Comparison of ENCODE assay signal across 17 mouse cellular contexts in genomic region chr8:124489786-124490185, GRCm38 (mm10). TPM values are rescaled to one million over a fixed set of nuclear protein-coding genes. Genes with fewer than 3 reads are reported as not detected.
DNase-seq lines count a peak whose midpoint lies in the region; ATAC-seq and TF ChIP-seq lines count a peak whose summit lies in the region.
"Had no signal": no experiment of that assay in that cellular context is flagged by ENCODE, and none has a peak within 500 bp of the region (broad histone marks: within the 10 kb centered on the region; RNA-seq: fewer than 3 reads in every experiment).

No protein-coding gene starts in this region.

- DNase-seq in heart, adult 2 months = no peak
- no peak for DNase-seq in liver, embryonic 14.5 days (ENCODE audit: low read depth in 3 of 3, low spot score in 3 of 3)
- DNase-seq in liver (no peak), Patski (ENCODE audit: low read depth, low spot score) (no peak)
- no peak for DNase-seq in stomach, postnatal 0 days (ENCODE audit: low spot score)
- no peak for DNase-seq in heart, adult 9 months (ENCODE audit: low spot score in 2 of 2)
- DNase-seq: adrenal gland, postnatal 14 days; cerebellum, postnatal 14 days; gastrocnemius, postnatal 25 days; heart, postnatal 36 days; kidney, postnatal 10 days; lung, adult 2 months had no signal

- H3K4me3 ChIP-seq in heart, adult 2 months = no peak overlapping the region
- H3K4me3 ChIP-seq in heart, embryonic 11.5 days (ENCODE audit: low read depth, low read length) = no peak overlapping the region
- no peak overlapping the region for H3K4me3 ChIP-seq in liver, embryonic 14.5 days (ENCODE audit: insufficient read depth in 1 of 2, low read depth in 2 of 2, low read length in 2 of 2)
- no peak overlapping the region for H3K4me3 ChIP-seq in stomach, postnatal 0 days (ENCODE audit: low read depth, low read length)
- H3K4me3 ChIP-seq: heart, embryonic 12.5 days; midbrain, embryonic 13.5 days had no signal

- H3K9me3 ChIP-seq in heart, embryonic 11.5 days (replicated peaks; ENCODE audit: control insufficient read depth, low read length) = no peaks in the 10 kb centered on the region
- H3K9me3 ChIP-seq in liver, embryonic 14.5 days (ENCODE audit: control insufficient read depth, low read length) = no peaks in the 10 kb centered on the region
- H3K9me3 ChIP-seq in stomach, postnatal 0 days (ENCODE audit: control insufficient read depth, low read length) = no peaks in the 10 kb centered on the region
- H3K9me3 ChIP-seq: G1E; midbrain, embryonic 13.5 days had no signal

- no peak overlapping the region for H3K27ac ChIP-seq in heart, adult 2 months
- no peak overlapping the region for H3K27ac ChIP-seq in heart, embryonic 11.5 days (ENCODE audit: low read depth, low read length)
- H3K27ac ChIP-seq in liver, embryonic 14.5 days = no peak overlapping the region
- no peak overlapping the region for H3K27ac ChIP-seq in stomach, postnatal 0 days (replicated peaks)
- H3K27ac ChIP-seq: midbrain, embryonic 13.5 days had no signal

- 88% methylated on average over 6 of the region's 6 CpGs for WGBS in heart, adult 2 months
- 76% methylated on average over 6 of the region's 6 CpGs for WGBS in heart, embryonic 11.5 days (ENCODE audit: insufficient replicate concordance)
- WGBS in liver, embryonic 14.5 days (ENCODE audit: insufficient replicate concordance) = 64% methylated on average over 6 of the region's 6 CpGs
- 91% methylated on average over 6 of the region's 6 CpGs for WGBS in stomach, postnatal 0 days

- peak; percentile 16; the same call in 1 of the 2 replicates for TF ChIP-seq CTCF in heart, adult 2 months (IDR thresholded peaks at IDR 0.05)
- peak; percentile 37 for TF ChIP-seq CTCF in liver, embryonic 14.5 days (IDR thresholded peaks at IDR 0.05; ENCODE audit: low read depth)
- peak; percentile 50 for TF ChIP-seq CTCF in Patski (IDR thresholded peaks at IDR 0.05)
- TF ChIP-seq CTCF in stomach, postnatal 0 days (IDR thresholded peaks at IDR 0.05; ENCODE audit: low read depth) = peak; percentile 27

- H3K27me3 ChIP-seq in heart, adult 2 months (ENCODE audit: control insufficient read depth, insufficient read depth, low read length) = no peaks in the 10 kb centered on the region
- no peaks in the 10 kb centered on the region for H3K27me3 ChIP-seq in heart, embryonic 11.5 days (ENCODE audit: control insufficient read depth, insufficient read depth, low read length)
- H3K27me3 ChIP-seq in liver, embryonic 14.5 days (ENCODE audit: control insufficient read depth, insufficient read depth, low read length) = no peaks in the 10 kb centered on the region
- no peaks in the 10 kb centered on the region for H3K27me3 ChIP-seq in Patski
- no peaks in the 10 kb centered on the region for H3K27me3 ChIP-seq in stomach, postnatal 0 days (ENCODE audit: control insufficient read depth, insufficient read depth, low read length)
- H3K27me3 ChIP-seq: heart, embryonic 12.5 days; midbrain, embryonic 13.5 days had no signal

- TF ChIP-seq EP300 in heart, adult 2 months (IDR thresholded peaks at IDR 0.05; ENCODE audit: insufficient read depth, low read depth, low read length) = no peak
- no peak for TF ChIP-seq EP300 in liver, embryonic 14.5 days (IDR thresholded peaks at IDR 0.05; ENCODE audit: low read depth)
- no peak for TF ChIP-seq EP300 in stomach, postnatal 0 days (optimal IDR thresholded peaks at IDR 0.05)

- no peaks in the 10 kb centered on the region for H3K4me1 ChIP-seq in heart, adult 2 months (ENCODE audit: control insufficient read depth, insufficient read depth, low read length)
- no peaks in the 10 kb centered on the region for H3K4me1 ChIP-seq in heart, embryonic 11.5 days (ENCODE audit: control insufficient read depth, insufficient read depth, low read length)
- H3K4me1 ChIP-seq in liver, embryonic 14.5 days (replicated peaks; ENCODE audit: control insufficient read depth in 2 of 2, insufficient read depth in 2 of 2, low read length in 1 of 2) = no peaks in the 10 kb centered on the region
- H3K4me1 ChIP-seq in stomach, postnatal 0 days (replicated peaks; ENCODE audit: control insufficient read depth, insufficient read depth) = no peaks in the 10 kb centered on the region
- H3K4me1 ChIP-seq: heart, embryonic 12.5 days; midbrain, embryonic 13.5 days had no signal

- ATAC-seq in heart, embryonic 11.5 days (replicated peaks; ENCODE audit: insufficient number of reproducible peaks, low FRiP score, low TSS enrichment) = no peak
- no peak for ATAC-seq in liver, embryonic 14.5 days (ENCODE audit: insufficient read depth)
- ATAC-seq in Patski = no peak
- ATAC-seq in stomach, postnatal 0 days (ENCODE audit: low FRiP score, low TSS enrichment) = no peak
- ATAC-seq: forebrain, embryonic 16.5 days; midbrain, embryonic 13.5 days had no signal

- H3K9ac ChIP-seq in heart, adult 2 months (ENCODE audit: low read depth, low read length) = no peak overlapping the region
- H3K9ac ChIP-seq in heart, embryonic 11.5 days (ENCODE audit: low read depth, low read length) = no peak overlapping the region
- H3K9ac ChIP-seq in liver, embryonic 14.5 days (replicated peaks) = no peak overlapping the region
- no peak overlapping the region for H3K9ac ChIP-seq in stomach, postnatal 0 days (ENCODE audit: low read length)
- H3K9ac ChIP-seq: heart, embryonic 12.5 days; midbrain, embryonic 13.5 days had no signal

- intact Hi-C loops in heart, adult 2 months (cut with DNase I) = no loop called here

- H3K36me3 ChIP-seq in heart, adult 2 months (ENCODE audit: control insufficient read depth, insufficient read depth, low read length) = no peaks in the 10 kb centered on the region
- H3K36me3 ChIP-seq in heart, embryonic 11.5 days (ENCODE audit: control insufficient read depth, insufficient read depth, low read length) = no peaks in the 10 kb centered on the region
- H3K36me3 ChIP-seq in liver, embryonic 14.5 days (replicated peaks; ENCODE audit: control insufficient read depth, insufficient read depth, low read depth) = no peaks in the 10 kb centered on the region
- no peaks in the 10 kb centered on the region for H3K36me3 ChIP-seq in stomach, postnatal 0 days (ENCODE audit: control insufficient read depth, insufficient read depth, low read length)
- H3K36me3 ChIP-seq: G1E; heart, embryonic 12.5 days; midbrain, embryonic 13.5 days had no signal

- no peak overlapping the region for H3K4me2 ChIP-seq in heart, embryonic 11.5 days
- no peak overlapping the region for H3K4me2 ChIP-seq in liver, embryonic 14.5 days (ENCODE audit: low read depth)
- H3K4me2 ChIP-seq in stomach, postnatal 0 days (replicated peaks; ENCODE audit: low read depth) = no peak overlapping the region
- H3K4me2 ChIP-seq: heart, embryonic 12.5 days; midbrain, embryonic 13.5 days had no signal

- in situ Hi-C loops in Patski (cut with MboI; ENCODE audit: low pct_unique_long_range_greater_than_20kb) = no loop called here

- CTCF ChIA-PET in Patski (lab: Charles Lee) = interaction anchor here (1.3 kb wide), 1 partner anchor 81 kb away, joined by 3 read pairs; no protein-coding TSS in a partner anchor

- H3K79me2 ChIP-seq in heart, adult 2 months (replicated peaks; ENCODE audit: control insufficient read depth, insufficient read depth, low read length) = no peaks in the 10 kb centered on the region

- no peak for TF ChIP-seq POLR2A in heart, adult 2 months (IDR thresholded peaks at IDR 0.05; ENCODE audit: insufficient read depth, low read depth, low read length)

- POLR2A ChIA-PET in Patski (lab: Charles Lee) = interaction anchor here (0.9 kb wide), 1 partner anchor 57 kb away, joined by 3 read pairs; no protein-coding TSS in a partner anchor

RNA-seq across cellular contexts. Expression of gene Cog2, which starts 30.8 kb away (rescaled TPM):
- total RNA-seq in heart, adult 2 months (2021) = 10 to 100 TPM; 25.9 to 28.4 TPM
- 11.5 and 15.9 TPM in 2 replicates for polyA plus RNA-seq in heart, adult 2 months (2012; rRNA removed)
- 24.6 and 28.4 TPM in 2 replicates for polyA plus RNA-seq in heart, embryonic 11.5 days (2014; fragmentation: Nextera tagmentation; extraction: Ambion mirVana)
- polyA plus RNA-seq in liver, embryonic 14.5 days (2012; rRNA removed) = 7.4 and 10.0 TPM in 2 replicates
- 15.0 and 16.9 TPM in 2 replicates for polyA plus RNA-seq in liver, embryonic 14.5 days (2014; fragmentation: Nextera tagmentation; extraction: Ambion mirVana)
- polyA plus RNA-seq in Patski (2021) = 41.6 TPM
- polyA plus RNA-seq in stomach, postnatal 0 days (2015; fragmentation: Nextera tagmentation; extraction: Ambion mirVana) = 23.3 and 24.9 TPM in 2 replicates

RNA-seq across cellular contexts. Expression of gene Pgbd5, which starts 50.3 kb away (rescaled TPM):
- total RNA-seq in heart, adult 2 months (2021) = under 1 TPM; 0.43 to 0.55 TPM
- 0.82 and 0.98 TPM in 2 replicates for polyA plus RNA-seq in heart, adult 2 months (2012; rRNA removed)
- 1.9 and 2.4 TPM in 2 replicates for polyA plus RNA-seq in heart, embryonic 11.5 days (2014; fragmentation: Nextera tagmentation; extraction: Ambion mirVana)
- 0.14 and 0.18 TPM in 2 replicates for polyA plus RNA-seq in liver, embryonic 14.5 days (2012; rRNA removed)
- polyA plus RNA-seq in liver, embryonic 14.5 days (2014; fragmentation: Nextera tagmentation; extraction: Ambion mirVana) = 0.08 and 0.15 TPM in 2 replicates
- 8.0 TPM for polyA plus RNA-seq in Patski (2021)
- polyA plus RNA-seq in stomach, postnatal 0 days (2015; fragmentation: Nextera tagmentation; extraction: Ambion mirVana) = 1.9 and 2.0 TPM in 2 replicates
- polyA plus RNA-seq: G1E had no signal
